Mouse (Mus musculus) large intestine, adult 2 months (tissue): ENCODE measurements at regions not wholly inside any gene's neighbourhood (a gene's known extent, or its start where the extent isn't known, plus 50 kb on each side); places are given as distances from the start of the nearest gene placed in this dataset.

ENCODE experiments used
- DNase-seq: peaks from one replicate; pipeline ENCODE4 v3.0.0-alpha.2; 2012; ENCODE audit warnings: low read depth, low spot score
- WGBS: fragments of 180-500 bp; shearing (Covaris S2); methylation state at CpG from one replicate; pipeline ENCODE4 v1.1.7; 2018; 5-methylcytosine and 5-hydroxymethylcytosine counted together

GRCm38 (mm10) chr3:148056074-148056473, 934.3 kb downstream of the Adgrl2 start:
- no peak for DNase-seq
- WGBS: 77% methylated on average over 4 of the region's 4 CpGs

GRCm38 (mm10) chr3:148052516-148052915, 937.8 kb downstream of the Adgrl2 start:
- no peak for DNase-seq
- 65% methylated on average over 5 of the region's 5 CpGs for WGBS

GRCm38 (mm10) chr3:148048247-148048646, 942.1 kb downstream of the Adgrl2 start:
- no peak for DNase-seq
- 64% methylated on average over 2 of the region's 2 CpGs for WGBS

GRCm38 (mm10) chr3:148032532-148032931, 957.8 kb downstream of the Adgrl2 start:
- 71% methylated on average over 6 of the region's 6 CpGs for WGBS
- DNase-seq: no peak

- DNase-seq: no peak
- WGBS: 60% methylated on average over 5 of the region's 5 CpGs
Observed at GRCm38 (mm10) chr3:148005831-148006230, 984.5 kb downstream of the Adgrl2 start.

GRCm38 (mm10) chr3:148004006-148004405, 986.3 kb downstream of the Adgrl2 start:
- WGBS: 61% methylated on average over 3 of the region's 3 CpGs
- DNase-seq: no peak

GRCm38 (mm10) chr3:147999330-147999953, 990.9 kb downstream of the Adgrl2 start:
- WGBS: 50% methylated on average over 15 of the region's 15 CpGs
- DNase-seq: no peak

- WGBS: 70% methylated on average over 9 of the region's 9 CpGs
- DNase-seq: no peak
Observed at GRCm38 (mm10) chr3:147991738-147992137, 998.6 kb downstream of the Adgrl2 start.

- DNase-seq: no peak
- WGBS: 54% methylated on average over 10 of the region's 10 CpGs
Observed at GRCm38 (mm10) chr3:147990831-147991230, 999.5 kb downstream of the Adgrl2 start.

GRCm38 (mm10) chr3:147982831-147983230, 1007.5 kb downstream of the Adgrl2 start:
- no peak for DNase-seq
- 82% methylated on average over 5 of the region's 5 CpGs for WGBS

GRCm38 (mm10) chr3:147981621-147982020, 1008.7 kb downstream of the Adgrl2 start:
- no peak for DNase-seq
- 59% methylated on average over 4 of the region's 4 CpGs for WGBS

GRCm38 (mm10) chr3:147976579-147976978, 1013.8 kb downstream of the Adgrl2 start:
- WGBS: 89% methylated on average over 3 of the region's 3 CpGs
- no peak for DNase-seq

GRCm38 (mm10) chr3:147976069-147976468, 1014.3 kb downstream of the Adgrl2 start:
- DNase-seq: no peak
- WGBS: 70% methylated on average over 6 of the region's 6 CpGs

GRCm38 (mm10) chr3:147975500-147975899, 1014.9 kb downstream of the Adgrl2 start:
- DNase-seq: no peak
- 85% methylated on average over 10 of the region's 10 CpGs for WGBS

GRCm38 (mm10) chr3:147974515-147974914, 1015.8 kb downstream of the Adgrl2 start:
- 85% methylated on average over 8 of the region's 8 CpGs for WGBS
- DNase-seq: no peak

- WGBS: 91% methylated on average over 11 of the region's 11 CpGs
- no peak for DNase-seq
Observed at GRCm38 (mm10) chr3:147968271-147968670, 1022.1 kb downstream of the Adgrl2 start.

- no peak for DNase-seq
- WGBS: 88% methylated on average over 9 of the region's 9 CpGs
Observed at GRCm38 (mm10) chr3:147967866-147968265, 1022.5 kb downstream of the Adgrl2 start.

GRCm38 (mm10) chr3:147967261-147967660, 1023.1 kb downstream of the Adgrl2 start:
- no peak for DNase-seq
- WGBS: 94% methylated on average over 3 of the region's 3 CpGs

GRCm38 (mm10) chr3:147966827-147967226, 1023.5 kb downstream of the Adgrl2 start:
- WGBS: 89% methylated on average over 8 of the region's 8 CpGs
- DNase-seq: no peak

GRCm38 (mm10) chr3:147966379-147966778, 1024.0 kb downstream of the Adgrl2 start:
- WGBS: 90% methylated on average over 12 of the region's 12 CpGs
- no peak for DNase-seq

GRCm38 (mm10) chr3:147963698-147964476, 1026.5 kb downstream of the Adgrl2 start:
- WGBS: 34% methylated on average over 13 of the region's 13 CpGs
- no peak for DNase-seq
